Mouse (Mus musculus) ovary, postnatal 10 days (tissue): ENCODE measurements at regions not wholly inside any gene's neighbourhood (a gene's known extent, or its start where the extent isn't known, plus 50 kb on each side); places are given as distances from the start of the nearest gene placed in this dataset.

Experiments used
- DNase-seq: peaks from one replicate; pipeline ENCODE4 v3.0.0; 2022; ENCODE audit warnings: low spot score

DNA sequence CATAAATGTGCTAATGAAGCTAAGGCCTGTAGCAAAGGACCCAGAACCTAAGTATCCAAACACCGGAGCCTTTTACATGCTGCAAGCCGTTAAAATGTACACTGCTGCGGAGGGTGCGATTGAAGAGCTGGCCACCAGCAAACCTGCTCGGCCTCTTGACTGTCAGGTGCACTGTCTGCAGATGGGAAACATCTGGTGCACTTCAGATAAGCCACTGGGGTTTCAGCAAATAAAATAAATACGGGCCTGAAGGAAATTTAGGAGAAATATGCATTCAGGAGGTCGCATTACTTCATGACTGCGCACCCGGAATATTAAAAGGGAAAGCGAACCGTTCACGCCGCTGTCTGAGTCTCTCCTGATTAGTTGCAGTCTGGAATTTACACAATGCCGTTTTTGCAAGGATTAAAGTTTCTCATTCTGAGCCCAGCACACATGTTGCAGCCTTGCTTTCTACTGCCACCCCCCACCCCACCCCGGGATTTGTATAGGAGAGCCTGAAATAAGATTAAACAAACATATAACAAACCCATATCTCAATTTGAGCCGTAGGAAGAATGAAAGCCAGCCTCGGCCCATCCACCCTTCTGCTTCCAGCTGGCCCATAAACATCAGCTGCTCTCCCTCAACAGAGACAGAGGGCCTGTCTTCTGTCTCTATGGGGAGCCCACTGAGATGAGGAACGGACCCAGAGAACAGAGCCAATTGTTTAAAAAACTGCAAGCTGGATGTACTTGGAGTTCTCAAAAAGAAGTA, 103.5 kb upstream of the Cd180 start:
- no peak for DNase-seq

DNA sequence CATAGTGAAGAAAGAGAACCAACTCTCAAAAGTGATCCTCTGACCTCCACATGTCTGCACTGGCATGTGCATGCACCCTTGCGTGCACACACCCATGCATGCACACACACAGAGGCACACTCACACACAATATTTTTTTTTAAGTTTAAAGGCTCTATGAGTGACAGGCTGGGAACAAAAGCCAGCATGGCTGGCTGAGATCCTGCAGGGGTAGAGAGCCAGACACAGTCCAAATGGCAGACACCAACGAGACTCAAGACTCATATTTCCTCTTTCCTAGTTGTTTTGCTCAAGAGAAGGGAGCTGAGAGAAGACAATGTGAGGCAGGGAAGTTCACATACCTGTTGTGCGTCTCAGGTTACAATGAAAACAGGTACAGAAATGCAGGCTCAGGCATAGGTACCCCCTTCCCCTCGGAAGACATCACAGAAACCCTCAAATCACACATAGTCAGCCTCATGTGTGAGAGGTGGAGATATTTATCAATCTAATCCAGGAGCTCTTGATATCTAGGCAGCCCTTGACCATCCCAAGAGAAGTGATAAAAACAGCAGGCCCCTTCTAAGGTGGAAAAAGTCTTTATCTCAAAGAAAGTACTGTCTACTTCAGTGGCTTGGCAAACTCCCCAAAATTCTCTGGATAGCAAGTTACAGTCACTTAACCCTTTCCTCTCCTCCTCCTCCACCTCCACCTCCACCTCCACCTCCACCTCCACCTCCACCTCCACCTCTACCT, 101.4 kb upstream of the Cd180 start:
- no peak for DNase-seq

DNA sequence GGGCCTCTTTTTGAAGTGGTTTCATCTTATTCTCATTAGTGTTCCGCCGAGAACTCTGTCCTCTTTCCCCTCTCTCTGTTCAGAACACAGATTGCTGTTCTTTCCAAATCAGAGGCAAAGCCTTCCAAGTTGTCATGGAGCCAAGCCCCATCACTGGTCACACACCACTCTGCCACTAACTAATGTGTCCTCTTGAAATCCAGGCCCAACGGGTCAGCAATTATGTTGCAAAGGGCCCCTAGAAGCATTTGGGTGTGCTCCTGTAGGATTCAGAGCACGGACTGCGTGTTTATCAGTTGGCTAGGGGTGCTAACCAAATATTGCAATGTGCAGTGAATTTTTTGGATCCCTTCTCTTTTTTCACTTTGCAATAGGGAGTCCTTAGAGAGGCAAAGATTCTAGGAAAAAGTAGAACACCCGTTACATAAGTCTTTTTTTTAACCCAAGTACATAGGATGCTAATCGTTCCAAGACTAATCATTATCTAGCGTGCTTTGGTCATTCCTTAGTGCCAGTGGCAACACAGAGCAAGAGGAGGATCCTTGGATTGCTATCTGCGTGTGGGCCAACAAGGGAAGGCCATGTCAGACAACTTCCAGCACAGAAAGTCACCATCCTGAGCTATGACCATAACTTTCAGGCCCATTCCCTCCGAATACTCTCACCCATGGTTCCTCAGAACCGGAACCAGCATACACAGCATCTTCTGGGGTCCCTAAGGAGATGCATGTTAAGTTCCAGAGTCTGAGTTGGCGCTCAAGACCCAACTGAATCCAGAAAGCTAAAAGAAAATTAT, 99.8 kb upstream of the Cd180 start:
- DNase-seq = no peak

DNA sequence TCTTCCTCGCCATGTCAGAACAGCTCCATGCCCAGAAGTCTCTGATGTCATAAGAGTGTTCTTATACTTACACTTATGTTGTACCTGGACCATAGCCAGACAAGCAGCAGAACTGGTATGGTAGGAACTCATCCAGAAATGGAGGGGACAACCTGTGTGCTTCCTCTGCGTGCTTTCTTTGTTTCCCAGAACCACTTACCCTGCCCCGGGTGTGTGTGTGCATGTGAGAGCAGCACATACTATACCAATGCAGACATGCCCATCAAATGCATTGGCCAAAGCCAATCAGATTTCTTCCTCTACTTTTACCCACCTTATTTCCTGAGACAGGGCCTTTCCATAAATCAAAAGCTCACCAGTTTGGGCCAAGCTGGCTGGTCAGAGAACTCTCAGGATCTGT, 99.2 kb upstream of the Cd180 start:
- DNase-seq = no peak

DNA sequence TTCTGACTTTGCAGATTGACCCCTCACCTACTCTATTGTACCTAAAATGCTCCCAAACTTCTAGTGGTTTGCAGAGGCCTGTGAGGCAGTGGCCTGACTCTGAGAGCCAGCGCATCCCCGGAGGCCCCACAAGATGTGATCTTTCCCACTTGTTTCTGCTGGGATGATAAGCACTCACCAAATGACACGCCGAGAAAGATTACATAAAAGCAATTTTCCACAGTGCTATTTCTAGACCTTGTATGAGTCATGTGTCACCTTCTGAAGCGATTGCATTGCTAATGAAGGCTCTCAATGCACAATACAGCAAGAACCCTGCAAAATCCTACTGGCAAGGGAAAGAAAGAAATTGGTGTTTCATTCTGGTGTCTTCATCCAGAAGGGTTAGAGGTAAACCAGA, 97.8 kb upstream of the Cd180 start:
- DNase-seq = no peak

DNA sequence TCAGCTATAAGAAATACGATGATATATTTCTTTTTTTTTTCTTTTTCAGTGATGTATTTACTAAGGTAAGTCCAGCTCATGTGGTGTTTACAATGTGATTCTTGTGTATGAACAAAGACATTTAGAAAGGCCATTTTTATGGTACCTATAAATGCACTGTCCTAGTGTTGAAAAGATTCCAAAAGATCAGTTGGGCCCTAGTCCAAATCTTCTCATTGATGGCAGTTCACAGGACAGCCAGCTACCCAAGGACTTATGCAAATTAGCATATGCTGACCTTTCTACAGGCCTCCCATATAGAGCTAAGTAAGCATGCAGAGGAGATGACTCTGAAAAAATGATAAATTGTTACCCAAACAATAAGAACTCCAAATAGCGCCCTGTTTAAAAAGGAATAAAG, 97.3 kb upstream of the Cd180 start:
- DNase-seq = no peak

DNA sequence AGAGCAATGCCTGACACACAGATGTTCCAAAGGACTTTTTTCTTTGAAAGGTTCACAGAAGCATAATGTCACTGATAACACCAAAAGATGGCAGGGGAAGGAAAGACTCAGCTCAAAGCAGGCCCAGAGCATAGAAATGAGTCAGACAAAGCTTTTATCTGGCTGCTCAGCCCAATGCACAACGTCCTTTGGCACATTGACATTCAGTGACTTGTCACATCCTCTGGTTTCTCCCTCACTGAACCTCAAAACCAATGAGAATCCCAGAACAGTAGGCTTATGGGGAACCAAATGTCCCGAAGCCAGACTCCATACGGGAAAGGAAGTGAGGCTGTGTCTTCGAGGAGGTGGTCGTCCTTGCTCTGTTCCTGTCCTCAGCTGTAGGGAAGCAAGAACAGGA, 95.2 kb upstream of the Cd180 start:
- DNase-seq = no peak

DNA sequence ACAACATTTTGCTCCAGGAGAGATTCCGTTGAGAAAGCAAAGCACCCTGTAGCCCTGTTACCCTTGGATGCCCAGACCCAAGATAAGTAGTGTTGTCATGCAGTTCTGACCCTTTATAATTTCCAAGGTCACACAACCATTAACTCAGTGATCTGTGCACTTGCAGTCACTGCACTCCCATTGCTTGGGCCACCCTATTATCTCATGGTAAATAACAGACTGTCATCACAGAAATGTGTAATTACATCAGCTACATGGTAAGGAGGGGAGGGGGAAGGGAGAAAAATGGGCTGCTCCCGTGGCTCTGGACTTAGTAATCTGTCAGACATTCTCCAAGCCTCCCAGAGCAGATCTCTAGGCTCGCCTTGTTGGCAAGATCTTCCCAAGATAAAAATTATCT, 93.8 kb upstream of the Cd180 start:
- no peak for DNase-seq

DNA sequence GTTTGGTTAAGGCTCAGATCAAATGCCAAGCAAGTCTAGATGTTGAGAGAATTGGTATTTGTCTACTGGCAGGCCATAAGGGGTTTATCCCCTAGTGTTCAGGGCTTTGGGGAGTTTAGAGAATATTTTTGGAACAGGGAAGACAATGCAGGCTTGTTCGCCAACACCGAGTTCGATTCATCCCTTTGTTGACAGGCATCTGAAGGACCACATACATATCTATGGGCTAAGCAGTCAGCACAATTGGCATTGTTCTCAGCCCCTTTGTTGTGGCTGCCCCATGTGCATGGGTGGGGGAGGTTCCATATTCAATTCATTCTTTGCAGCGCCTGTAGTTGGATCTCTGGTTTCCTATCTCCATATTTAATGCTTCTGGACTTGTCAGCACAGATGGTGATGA, 93.3 kb upstream of the Cd180 start:
- DNase-seq = no peak

DNA sequence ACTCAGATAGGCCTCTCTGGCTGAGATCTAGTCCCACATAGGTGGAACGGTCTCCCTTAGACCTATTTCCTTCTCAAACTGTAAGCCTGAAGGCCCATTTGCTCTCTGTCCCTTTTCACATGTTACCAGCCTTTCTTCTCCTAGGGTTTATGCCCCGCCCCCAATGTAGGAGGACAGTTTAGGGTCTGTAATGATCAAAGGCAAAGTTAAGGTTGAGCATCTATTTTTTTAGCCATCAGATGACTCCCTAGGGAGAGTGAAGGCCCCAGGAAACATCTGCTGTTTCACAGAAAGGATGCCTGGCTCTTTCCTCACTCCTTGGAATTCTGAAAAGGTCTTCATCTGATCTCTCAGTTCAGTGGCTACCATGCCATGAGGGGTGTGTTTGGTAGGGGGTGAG, 68.9 kb upstream of the Cd180 start:
- no peak for DNase-seq

DNA sequence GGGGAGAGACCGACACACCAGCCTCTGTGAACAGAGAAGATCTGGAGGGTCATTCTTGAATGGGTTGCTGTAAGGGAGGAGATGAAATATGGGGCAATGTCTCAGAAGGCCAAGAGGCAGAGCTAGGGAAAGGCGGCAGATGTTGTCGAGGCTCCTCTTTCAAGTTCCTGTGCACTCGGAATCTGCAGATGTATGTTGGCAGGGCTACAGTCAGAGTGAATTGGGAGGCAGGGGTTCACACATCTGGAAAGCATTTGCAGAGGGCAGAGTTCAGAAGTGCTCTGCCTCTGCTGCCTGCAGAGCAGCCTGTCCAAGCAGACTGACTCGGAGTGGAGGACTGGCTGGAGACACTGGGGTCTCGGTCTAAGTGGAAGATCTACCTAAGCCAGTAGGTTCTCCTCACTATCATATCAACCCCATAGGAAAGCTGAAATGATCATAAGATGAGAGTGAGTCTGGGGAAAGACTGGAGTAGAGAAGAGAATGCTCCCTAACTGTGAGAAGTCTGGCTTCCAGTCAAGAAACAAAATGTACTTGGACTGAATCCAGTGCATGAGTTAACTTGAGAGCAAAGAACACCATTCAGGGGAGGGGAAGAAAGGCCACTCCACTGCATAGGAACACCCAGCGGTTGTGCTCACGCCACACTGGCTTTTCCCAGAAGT, 68.1 kb upstream of the Cd180 start:
- peak; percentile 32 for DNase-seq

DNA sequence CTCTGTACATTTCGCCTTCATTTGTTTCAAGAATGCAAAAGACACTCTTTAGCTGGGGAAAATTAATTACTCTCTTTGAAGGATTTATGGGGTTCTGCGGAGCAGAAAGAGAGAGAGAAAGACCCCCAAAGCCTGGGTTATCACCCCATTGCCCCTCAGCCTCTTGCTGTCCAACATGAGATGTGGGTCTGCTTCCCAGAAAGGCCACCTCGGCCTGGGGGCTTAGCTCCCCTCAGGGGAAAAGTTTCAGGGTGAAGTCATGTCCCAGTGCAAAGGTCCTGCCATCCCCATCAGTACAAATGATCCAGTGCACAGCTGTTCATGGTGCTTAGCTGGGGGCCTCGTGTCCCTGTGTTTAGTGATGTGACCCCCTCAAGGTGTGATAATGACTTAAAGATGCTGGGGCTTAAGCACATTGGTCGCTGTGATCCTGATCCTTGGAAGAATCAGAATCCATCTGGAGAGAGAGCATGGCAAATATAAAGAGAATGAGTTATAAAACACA, 67.5 kb upstream of the Cd180 start:
- DNase-seq = no peak

DNA sequence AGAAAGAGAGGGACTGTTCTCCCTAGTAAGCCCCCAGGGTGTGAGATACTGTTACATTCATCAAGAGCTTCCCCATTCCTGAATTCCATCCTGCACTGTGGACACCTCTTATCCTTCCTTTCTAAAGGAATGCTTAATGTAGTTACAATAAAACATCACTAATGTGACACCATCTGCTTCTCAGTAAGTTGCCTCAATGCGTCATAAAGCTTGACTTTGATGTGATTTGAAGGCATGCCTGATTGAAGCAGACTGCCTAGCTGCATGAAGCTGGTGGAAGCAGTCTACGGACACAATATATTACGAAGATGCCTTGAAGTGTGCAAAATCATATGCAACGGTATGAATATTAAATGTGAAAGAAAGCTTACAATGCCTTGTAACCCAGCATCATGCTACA, 65.6 kb upstream of the Cd180 start:
- no peak for DNase-seq

DNA sequence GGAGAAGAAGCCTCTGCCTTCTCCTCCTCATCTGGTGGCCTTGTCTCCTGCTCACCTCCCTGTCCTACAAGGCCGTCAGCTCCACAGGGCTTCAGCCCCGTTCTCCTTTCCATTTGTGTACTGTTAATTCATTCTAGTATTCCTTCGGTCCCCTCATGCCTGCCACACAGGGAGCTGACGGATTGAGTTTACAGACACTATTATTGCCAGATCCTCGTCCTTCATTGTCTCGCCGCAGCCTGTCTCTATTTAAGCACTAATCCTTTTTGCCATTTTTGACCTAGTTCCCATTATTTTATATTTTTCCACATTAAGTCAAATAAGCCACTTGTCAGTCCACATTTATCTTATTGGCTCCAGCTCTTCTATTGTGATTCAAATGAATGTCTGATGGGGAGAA, 64.2 kb upstream of the Cd180 start:
- no peak for DNase-seq

DNA sequence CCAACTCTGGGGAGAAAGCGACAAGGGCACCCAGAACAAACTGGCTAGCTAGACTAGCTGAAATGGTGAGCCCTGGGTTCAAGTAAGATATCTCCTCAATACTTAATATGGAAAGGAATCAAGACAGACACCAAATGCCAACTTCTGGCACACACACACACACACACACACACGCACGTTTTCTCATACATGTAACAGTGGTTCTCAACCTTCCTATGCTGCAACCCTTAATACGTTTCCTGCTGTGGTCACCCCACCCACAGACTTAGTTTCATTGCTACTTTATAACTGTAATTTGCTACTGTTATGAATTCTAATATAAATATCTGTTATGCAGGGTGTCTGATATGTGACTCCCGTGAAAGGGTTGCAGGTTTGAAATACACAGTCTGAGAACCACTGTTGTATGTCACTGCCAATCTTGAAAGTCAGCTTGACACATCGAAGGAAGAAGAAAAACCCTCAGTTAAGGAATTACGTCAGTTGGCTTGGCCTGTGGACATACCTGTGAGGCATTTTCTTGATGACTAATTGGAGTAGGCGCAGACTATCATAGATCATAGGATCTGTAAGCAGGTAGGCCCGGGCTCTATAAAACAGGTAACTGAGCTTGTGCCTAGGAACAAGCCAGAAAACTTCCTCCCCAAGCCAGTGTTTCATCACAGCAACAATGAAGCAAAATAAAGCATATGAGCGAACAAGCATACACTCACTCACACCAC, 59.0 kb upstream of the Cd180 start:
- DNase-seq = no peak

DNA sequence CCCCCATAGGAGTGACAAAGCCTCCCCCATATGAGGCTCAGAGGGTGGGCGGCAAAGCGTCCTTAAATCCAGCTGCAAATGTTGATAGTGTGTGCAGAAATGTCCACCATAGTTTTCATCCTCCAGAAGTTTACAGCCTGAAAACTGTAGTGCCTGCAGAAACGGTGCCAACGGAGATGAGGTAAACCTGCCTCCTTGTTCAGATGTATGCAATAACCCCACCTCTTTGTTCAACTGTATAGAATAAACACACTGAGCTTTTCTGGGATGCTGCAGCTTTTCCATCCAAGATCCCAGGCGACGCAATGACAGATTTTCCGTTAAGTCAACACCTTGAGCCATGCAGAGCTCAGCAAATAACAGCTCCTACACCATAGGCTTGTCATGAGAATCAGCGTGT, 57.3 kb upstream of the Cd180 start:
- DNase-seq = no peak

DNA sequence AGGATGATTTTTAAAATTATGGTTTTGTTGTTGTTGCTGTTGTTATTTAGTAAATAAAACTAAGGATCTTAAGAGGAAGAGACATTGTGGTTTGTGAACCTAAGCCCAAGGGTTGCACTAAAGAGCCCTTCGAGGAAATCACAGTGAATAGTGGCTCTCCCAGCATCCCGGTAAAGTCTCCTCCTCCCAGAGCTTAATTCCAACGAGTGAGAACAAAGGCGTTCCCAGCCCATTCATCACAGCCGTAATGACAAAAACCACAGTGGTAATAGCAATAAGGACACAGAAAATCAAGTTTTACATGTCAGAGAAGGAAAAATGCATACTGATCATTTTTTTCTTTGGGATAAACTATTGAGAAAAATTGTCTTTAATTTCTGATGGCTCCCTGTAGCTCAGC, 56.3 kb upstream of the Cd180 start:
- no peak for DNase-seq

DNA sequence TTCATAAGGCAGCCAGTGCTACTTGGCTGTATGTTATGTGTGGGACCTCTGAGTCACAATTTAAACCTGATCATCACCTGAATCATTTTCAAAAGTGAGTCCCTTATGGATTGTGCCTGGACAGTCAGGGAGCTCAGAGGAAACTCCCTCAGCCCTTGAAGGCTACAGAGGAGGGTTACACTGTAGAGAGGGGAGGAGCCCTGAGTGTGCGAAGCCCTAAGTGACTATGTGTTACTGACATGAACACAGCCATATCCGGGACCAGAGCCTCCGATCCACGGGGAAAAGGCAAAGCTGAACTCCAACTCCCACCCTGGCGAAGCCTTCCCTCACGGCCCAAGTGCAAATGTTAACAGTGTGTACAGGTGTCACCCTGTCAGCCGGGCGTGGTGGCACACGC, 53.7 kb upstream of the Cd180 start:
- DNase-seq = no peak

DNA sequence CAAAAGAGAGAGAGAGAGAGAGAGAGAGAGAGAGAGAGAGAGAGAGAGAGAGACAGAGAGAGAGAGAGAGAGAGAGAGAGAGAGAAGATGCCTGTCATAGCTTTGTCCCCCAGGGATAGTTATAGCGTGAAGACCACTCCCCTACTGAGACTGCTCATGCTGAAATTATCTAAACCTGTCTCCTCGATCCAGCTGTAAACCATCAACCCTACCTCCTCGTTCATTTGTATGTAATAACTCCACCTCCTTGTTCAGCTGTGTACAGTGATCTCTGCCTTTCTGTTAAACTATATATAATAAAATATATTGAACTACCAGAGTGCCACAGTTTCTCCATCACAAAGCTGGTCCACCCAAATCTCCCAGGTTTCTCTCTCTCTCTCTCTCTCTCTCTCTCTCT, 53.2 kb upstream of the Cd180 start:
- no peak for DNase-seq
